Mouse (Mus musculus): ENCODE measurements around the gene Fkbpl.

DNA sequence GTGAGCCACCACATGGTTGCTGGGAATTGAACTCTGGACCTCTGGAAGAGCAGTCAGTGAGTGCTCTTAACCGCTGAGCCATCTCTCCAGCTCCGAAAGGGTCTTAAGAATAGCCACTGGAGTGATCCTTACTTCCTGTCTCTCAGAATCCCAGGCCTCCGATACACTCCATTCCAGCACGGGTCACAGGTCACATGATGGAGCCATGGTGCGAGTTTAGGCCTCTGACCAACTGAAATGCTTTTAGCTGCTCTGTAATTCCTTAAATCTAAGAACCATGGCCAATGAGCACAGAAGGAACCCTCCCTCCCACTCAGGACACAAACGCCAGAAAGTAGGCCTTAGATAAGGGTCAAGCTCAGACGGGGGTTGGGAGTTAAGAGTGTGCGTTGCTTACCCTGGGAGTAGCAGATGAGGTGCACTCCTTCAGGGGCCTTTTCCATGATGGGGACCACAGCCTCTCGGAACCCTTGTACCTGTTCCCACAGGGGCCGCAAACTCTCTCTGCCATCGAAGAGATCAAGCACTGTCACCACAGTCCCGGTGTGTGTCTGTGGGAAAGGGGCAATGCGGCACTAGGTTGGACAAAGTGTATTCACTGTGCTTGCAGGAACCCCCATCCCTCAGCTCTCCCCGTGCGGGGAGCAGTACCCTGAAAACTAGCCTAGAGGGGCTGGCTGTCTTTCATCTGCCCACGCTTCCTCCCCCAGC lies 18.3 kb upstream of the Fkbpl start:
- TF ChIP-seq EP300 (IDR thresholded peaks at IDR 0.05) (no peak), CTCF (IDR thresholded peaks at IDR 0.05) (no peak)

All from lung, postnatal 0 days (tissue).